Mouse (Mus musculus) neural tube, embryonic 12.5 days (tissue): ENCODE measurements around the gene Zfp697. TPM values are rescaled to one million over a fixed set of nuclear protein-coding genes. Genes with fewer than 3 reads are reported as not detected.

Experiments used
- ATAC-seq: fragments of 200-750 bp; cut with Nextera tagmentation; 2 replicates; pipeline ENCODE4 v1.8.0; 2017; ENCODE audit warnings: low read depth, mild to moderate bottlenecking, moderate TSS enrichment, moderate library complexity; ENCODE audit not compliant: low FRiP score
- H3K27ac ChIP-seq: fragments of 300-500 bp; sonication (generic); 2 replicates; pipeline ENCODE4 v1.5.1; 2016
- H3K27me3 ChIP-seq: fragments of 300-500 bp; sonication (generic); replicated peaks from 2 replicates; pipeline ENCODE4 v1.6.1; 2016; ENCODE audit warnings: mild to moderate bottlenecking
- H3K36me3 ChIP-seq: fragments of 300-500 bp; sonication (generic); 2 replicates; pipeline ENCODE4 v1.6.1; 2016; ENCODE audit warnings: mild to moderate bottlenecking
- H3K4me1 ChIP-seq: fragments of 300-500 bp; sonication (generic); 2 replicates; pipeline ENCODE4 v1.6.1; 2016
- H3K4me2 ChIP-seq: fragments of 300-500 bp; sonication (generic); replicated peaks from 2 replicates; pipeline ENCODE4 v1.6.1; 2016; ENCODE audit warnings: mild to moderate bottlenecking
- H3K4me3 ChIP-seq: fragments of 300-500 bp; sonication (generic); 2 replicates; pipeline ENCODE4 v1.5.1; 2016
- H3K9ac ChIP-seq: fragments of 300-500 bp; sonication (generic); 2 replicates; pipeline ENCODE4 v1.6.1; 2016; ENCODE audit warnings: mild to moderate bottlenecking
- H3K9me3 ChIP-seq: fragments of 300-500 bp; sonication (generic); 2 replicates; pipeline ENCODE4 v1.6.1; 2016; ENCODE audit warnings: mild to moderate bottlenecking
- WGBS: fragments of 180-500 bp; shearing (Covaris S2); methylation state at CpG from one replicate; pipeline ENCODE4 v1.1.7; 2016; 5-methylcytosine and 5-hydroxymethylcytosine counted together
- polyA plus RNA-seq: library from polyadenylated mRNA; unstranded; fragments of >200 nt; fragmentation: Nextera tagmentation; extraction: Ambion mirVana; gene quantifications from 2 replicates; pipeline ENCODE4 v1.2.1, GENCODE M21; 2016

Zfp697 gene
- polyA plus RNA-seq, 1 experiment from 2014 or later, result 11.8 TPM

DNA sequence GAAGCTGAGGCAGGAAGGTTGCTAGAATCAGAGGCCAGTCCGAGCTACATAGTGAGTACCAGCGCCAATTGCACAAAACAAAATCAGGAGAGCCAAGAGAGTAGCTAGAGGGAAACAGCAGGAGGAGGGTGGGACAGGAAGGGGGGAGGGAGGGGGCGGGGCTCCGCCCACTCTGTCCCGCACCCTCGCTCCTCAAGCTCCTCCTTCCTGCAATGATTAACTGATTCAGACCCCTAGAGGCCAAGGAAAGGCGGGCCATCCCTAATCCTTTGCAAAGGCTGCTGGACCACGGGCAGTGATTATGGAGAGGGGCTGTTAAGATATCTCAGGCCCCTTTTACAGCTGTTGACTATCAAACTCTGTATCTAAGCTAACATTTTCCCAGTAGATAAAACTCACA is 33.6 kb upstream of the Zfp697 start:
- peak; percentile 54; the same call in 1 of the 2 replicates for ATAC-seq
- WGBS, result 22% methylated on average over 7 of the region's 8 CpGs

GRCm38 (mm10) chr3:98353892-98354291 is 28.4 kb upstream of the Zfp697 start:
- no peak overlapping the region for H3K4me2 ChIP-seq
- no peak overlapping the region for H3K9ac ChIP-seq
- H3K4me1 ChIP-seq, result 0 out of 2 replicates have a peak, but pooled peaks cover 8% of the 10 kb centered on the region
- 39% methylated on average over 7 of the region's 7 CpGs for WGBS
- H3K9me3 ChIP-seq, result no peaks in the 10 kb centered on the region
- H3K4me3 ChIP-seq, result no peak overlapping the region
- no peak for ATAC-seq
- no peaks in the 10 kb centered on the region for H3K27me3 ChIP-seq
- no peak overlapping the region for H3K27ac ChIP-seq
- H3K36me3 ChIP-seq, result no peaks in the 10 kb centered on the region

More for the DNA sequence above, 33.6 kb upstream of the Zfp697 start:
- no peak overlapping the region for H3K4me3 ChIP-seq
- no peaks in the 10 kb centered on the region for H3K36me3 ChIP-seq
- H3K27ac ChIP-seq, result no peak overlapping the region
- H3K4me2 ChIP-seq, result no peak overlapping the region
- no peaks in the 10 kb centered on the region for H3K4me1 ChIP-seq
- no peak overlapping the region for H3K9ac ChIP-seq
- H3K27me3 ChIP-seq, result no peaks in the 10 kb centered on the region
- H3K9me3 ChIP-seq, result no peaks in the 10 kb centered on the region

DNA sequence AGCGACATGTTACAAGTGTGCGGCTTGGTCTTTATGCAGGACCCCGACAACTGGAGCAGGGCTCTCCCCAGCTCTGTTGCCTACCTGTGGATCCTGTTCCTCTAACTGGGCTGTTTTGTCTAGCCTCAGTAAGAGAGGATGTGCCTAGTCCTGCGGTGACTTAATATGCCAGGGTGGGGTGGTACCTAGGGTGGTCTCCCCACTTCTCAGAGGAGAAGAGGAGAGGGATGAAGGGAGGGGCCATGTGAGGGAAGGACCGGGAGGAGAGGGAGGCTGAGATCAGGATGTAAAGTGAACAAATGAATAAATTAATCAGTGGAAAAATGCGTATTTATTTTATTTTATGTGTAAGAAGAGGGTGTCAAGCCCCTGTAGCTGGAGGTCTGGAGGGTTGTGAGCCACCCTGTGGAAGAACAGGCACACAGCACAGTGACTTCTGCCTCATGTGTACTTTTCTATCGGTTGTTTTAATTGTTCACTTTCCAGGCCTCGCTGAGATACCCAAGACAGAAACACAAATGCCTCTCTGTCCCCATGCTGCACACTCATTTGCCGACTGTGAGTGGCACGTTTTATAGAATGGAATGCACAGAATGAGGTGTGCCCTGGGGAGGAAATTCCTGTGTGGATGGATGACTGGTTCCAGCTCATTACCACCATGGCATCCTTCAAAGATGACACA is 26.8 kb upstream of the Zfp697 start:
- WGBS, result 62% methylated on average over 10 of the region's 10 CpGs
- Histone ChIP-seq H3K27ac (no peak overlapping the region), H3K9me3 (no peaks in the 10 kb centered on the region), H3K4me2 (no peak overlapping the region), H3K4me3 (no peak overlapping the region), H3K27me3 (no peaks in the 10 kb centered on the region), H3K9ac (no peak overlapping the region), H3K36me3 (no peaks in the 10 kb centered on the region), H3K4me1 (0 out of 2 replicates have a peak, but pooled peaks cover 8% of the 10 kb centered on the region)
- peak; percentile 84 for ATAC-seq

GRCm38 (mm10) chr3:98356026-98356365 is 26.3 kb upstream of the Zfp697 start:
- Histone ChIP-seq H3K27ac (no peak overlapping the region), H3K27me3 (no peaks in the 10 kb centered on the region), H3K4me3 (no peak overlapping the region), H3K4me2 (no peak overlapping the region), H3K4me1 (0 out of 2 replicates have a peak, but pooled peaks cover 8% of the 10 kb centered on the region), H3K9ac (no peak overlapping the region), H3K9me3 (no peaks in the 10 kb centered on the region), H3K36me3 (no peaks in the 10 kb centered on the region)
- 65% methylated on average over 6 of the region's 6 CpGs for WGBS
- peak; percentile 57; the same call in 1 of the 2 replicates for ATAC-seq

- no peak overlapping the region for H3K9ac ChIP-seq
- no peak overlapping the region for H3K4me2 ChIP-seq
- no peak overlapping the region for H3K4me3 ChIP-seq
- H3K4me1 ChIP-seq, result 0 out of 2 replicates have a peak, but pooled peaks cover 8% of the 10 kb centered on the region
- no peak for ATAC-seq
- no peaks in the 10 kb centered on the region for H3K27me3 ChIP-seq
- no peaks in the 10 kb centered on the region for H3K9me3 ChIP-seq
- no peaks in the 10 kb centered on the region for H3K36me3 ChIP-seq
- no peak overlapping the region for H3K27ac ChIP-seq
- 78% methylated on average over 3 of the region's 3 CpGs for WGBS
Observed at GRCm38 (mm10) chr3:98356632-98357370, 25.5 kb upstream of the Zfp697 start.

- H3K4me1 ChIP-seq, result no peaks in the 10 kb centered on the region
- H3K27ac ChIP-seq, result no peak overlapping the region
- no peak overlapping the region for H3K4me3 ChIP-seq
- no peaks in the 10 kb centered on the region for H3K27me3 ChIP-seq
- 0 out of 2 replicates have a peak, but pooled peaks have one; percentile 44 for ATAC-seq
- H3K36me3 ChIP-seq, result no peaks in the 10 kb centered on the region
- WGBS, result 36% methylated on average over 2 of the region's 2 CpGs
- H3K4me2 ChIP-seq, result no peak overlapping the region
- H3K9ac ChIP-seq, result no peak overlapping the region
- H3K9me3 ChIP-seq, result no peaks in the 10 kb centered on the region
Observed at GRCm38 (mm10) chr3:98362753-98363152, 19.5 kb upstream of the Zfp697 start.

- no peaks in the 10 kb centered on the region for H3K27me3 ChIP-seq
- 85% methylated on average over 3 of the region's 3 CpGs for WGBS
- H3K4me3 ChIP-seq, result no peak overlapping the region
- no peak for ATAC-seq
- H3K27ac ChIP-seq, result no peak overlapping the region
- no peaks in the 10 kb centered on the region for H3K36me3 ChIP-seq
- no peaks in the 10 kb centered on the region for H3K9me3 ChIP-seq
- no peak overlapping the region for H3K4me2 ChIP-seq
- no peaks in the 10 kb centered on the region for H3K4me1 ChIP-seq
- H3K9ac ChIP-seq, result no peak overlapping the region
Observed at GRCm38 (mm10) chr3:98366086-98366485, 16.2 kb upstream of the Zfp697 start.

DNA sequence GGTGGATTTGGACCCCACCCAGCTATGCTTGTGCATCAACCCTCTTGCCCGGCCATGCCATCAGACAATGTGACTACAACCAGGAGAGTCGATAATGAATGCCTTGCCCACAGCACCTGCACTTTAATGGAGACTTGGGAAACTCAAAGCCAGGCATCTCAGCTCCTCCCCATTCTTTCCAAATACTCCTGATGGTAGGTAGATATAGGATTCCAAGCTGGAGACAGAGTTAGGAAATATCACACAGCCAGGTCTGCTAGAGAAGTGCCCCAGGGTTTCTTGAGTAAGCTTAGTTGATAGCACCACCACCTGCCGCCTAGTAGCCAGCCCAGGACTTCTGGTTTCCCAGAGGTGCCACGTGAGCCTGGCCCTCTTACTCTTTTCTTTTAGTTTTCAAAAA is 15.4 kb upstream of the Zfp697 start:
- Histone ChIP-seq H3K36me3 (no peaks in the 10 kb centered on the region), H3K4me1 (no peaks in the 10 kb centered on the region), H3K9ac (no peak overlapping the region), H3K27me3 (no peaks in the 10 kb centered on the region), H3K4me2 (no peak overlapping the region), H3K9me3 (peaks cover 3% of the 10 kb centered on the region; the same call in 1 of the 2 replicates), H3K4me3 (no peak overlapping the region), H3K27ac (no peak overlapping the region)
- WGBS, result 86% methylated on average over 4 of the region's 4 CpGs
- ATAC-seq, result no peak

DNA sequence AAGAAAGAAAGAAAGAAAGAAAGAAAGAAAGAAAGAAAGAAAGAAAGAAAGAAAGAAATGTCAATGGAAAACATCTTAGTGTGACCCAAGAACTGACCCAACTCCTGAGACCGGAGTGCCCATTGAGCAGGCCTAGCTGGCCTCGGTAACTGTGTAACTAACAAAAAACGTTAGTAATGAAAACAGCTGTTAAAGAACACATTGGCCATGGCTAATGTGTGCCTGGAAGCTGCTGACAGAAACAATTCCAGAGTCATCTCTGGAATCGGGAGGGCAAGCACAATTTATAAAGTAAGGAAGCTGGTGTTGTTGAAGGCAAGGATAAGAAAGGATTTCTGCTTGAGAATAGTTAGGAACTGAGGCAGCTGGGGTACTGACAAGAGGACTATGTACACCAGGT is 14.0 kb upstream of the Zfp697 start:
- 63% methylated on average over 4 of the region's 4 CpGs for WGBS

GRCm38 (mm10) chr3:98368776-98369175 is 13.5 kb upstream of the Zfp697 start:
- Histone ChIP-seq H3K9me3 (peaks cover 3% of the 10 kb centered on the region; the same call in 1 of the 2 replicates), H3K27ac (no peak overlapping the region), H3K27me3 (no peaks in the 10 kb centered on the region), H3K4me3 (no peak overlapping the region), H3K4me1 (no peaks in the 10 kb centered on the region), H3K4me2 (no peak overlapping the region), H3K9ac (no peak overlapping the region), H3K36me3 (no peaks in the 10 kb centered on the region)
- ATAC-seq, result no peak
- WGBS, result 90% methylated on average over 2 of the region's 2 CpGs

More for the DNA sequence above, 14.0 kb upstream of the Zfp697 start:
- no peak overlapping the region for H3K27ac ChIP-seq
- ATAC-seq, result no peak
- H3K9ac ChIP-seq, result no peak overlapping the region
- no peak overlapping the region for H3K4me2 ChIP-seq
- no peaks in the 10 kb centered on the region for H3K4me1 ChIP-seq
- H3K36me3 ChIP-seq, result no peaks in the 10 kb centered on the region
- H3K4me3 ChIP-seq, result no peak overlapping the region
- H3K9me3 ChIP-seq, result peaks cover 3% of the 10 kb centered on the region; the same call in 1 of the 2 replicates
- H3K27me3 ChIP-seq, result no peaks in the 10 kb centered on the region

GRCm38 (mm10) chr3:98374062-98374719 is 8.1 kb upstream of the Zfp697 start:
- Histone ChIP-seq H3K4me2 (no peak overlapping the region), H3K27ac (no peak overlapping the region), H3K4me3 (no peak overlapping the region), H3K9ac (no peak overlapping the region), H3K9me3 (peaks cover 3% of the 10 kb centered on the region; the same call in 1 of the 2 replicates), H3K27me3 (no peaks in the 10 kb centered on the region), H3K36me3 (no peaks in the 10 kb centered on the region), H3K4me1 (no peaks in the 10 kb centered on the region)
- no peak for ATAC-seq
- WGBS, result 85% methylated on average over 3 of the region's 3 CpGs

GRCm38 (mm10) chr3:98374980-98375379 is 7.3 kb upstream of the Zfp697 start:
- ATAC-seq, result no peak
- Histone ChIP-seq H3K9me3 (peaks cover 3% of the 10 kb centered on the region; the same call in 1 of the 2 replicates), H3K27me3 (no peaks in the 10 kb centered on the region), H3K4me3 (no peak overlapping the region), H3K27ac (no peak overlapping the region), H3K4me1 (no peaks in the 10 kb centered on the region), H3K9ac (no peak overlapping the region), H3K36me3 (no peaks in the 10 kb centered on the region), H3K4me2 (no peak overlapping the region)
- 92% methylated on average over 5 of the region's 5 CpGs for WGBS
